Mouse (Mus musculus) midbrain, embryonic 12.5 days (tissue): ENCODE data around the gene Jph4. TPM values are rescaled to one million over a fixed set of nuclear protein-coding genes. Genes with fewer than 3 reads are reported as not detected.

Experiments
- ATAC-seq: fragments of 200-750 bp; cut with Nextera tagmentation; 2 replicates; pipeline ENCODE4 v1.8.0; 2017; ENCODE audit warnings: low read depth, moderate TSS enrichment, moderate library complexity; ENCODE audit not compliant: low FRiP score
- H3K27ac ChIP-seq: fragments of 300-500 bp; sonication (generic); replicated peaks from 2 replicates; pipeline ENCODE4 v1.5.1; 2016; ENCODE audit warnings: mild to moderate bottlenecking
- H3K27me3 ChIP-seq: fragments of 300-500 bp; sonication (generic); 2 replicates; pipeline ENCODE4 v1.6.1; 2016; ENCODE audit warnings: mild to moderate bottlenecking
- H3K36me3 ChIP-seq: fragments of 300-500 bp; sonication (generic); 2 replicates; pipeline ENCODE4 v1.6.1; 2016
- H3K4me1 ChIP-seq: fragments of 300-500 bp; sonication (generic); 2 replicates; pipeline ENCODE4 v1.6.1; 2016
- H3K4me2 ChIP-seq: fragments of 300-500 bp; sonication (generic); replicated peaks from 2 replicates; pipeline ENCODE4 v1.6.1; 2016; ENCODE audit warnings: mild to moderate bottlenecking, moderate library complexity
- H3K4me3 ChIP-seq: fragments of 300-500 bp; sonication (generic); 2 replicates; pipeline ENCODE4 v1.5.1; 2016; ENCODE audit warnings: mild to moderate bottlenecking
- H3K9ac ChIP-seq: fragments of 300-500 bp; sonication (generic); replicated peaks from 2 replicates; pipeline ENCODE4 v1.6.1; 2016; ENCODE audit warnings: mild to moderate bottlenecking, moderate library complexity
- H3K9me3 ChIP-seq: fragments of 300-500 bp; sonication (generic); 2 replicates; pipeline ENCODE4 v1.6.1; 2016; ENCODE audit warnings: mild to moderate bottlenecking
- WGBS: fragments of 180-500 bp; shearing (Covaris S2); methylation state at CpG from one replicate; pipeline ENCODE4 v1.1.7; 2016; 5-methylcytosine and 5-hydroxymethylcytosine counted together
- polyA plus RNA-seq: library from polyadenylated mRNA; unstranded; fragments of >200 nt; fragmentation: Nextera tagmentation; extraction: Ambion mirVana; gene quantifications from 2 replicates; pipeline ENCODE4 v1.2.1, GENCODE M21; 2016

The Jph4 gene
- polyA plus RNA-seq, 1 experiment from 2014 or later, result 7.2 TPM

- no peaks in the 10 kb centered on the region for H3K36me3 ChIP-seq
- 19% methylated on average over 5 of the region's 5 CpGs for WGBS
- H3K9me3 ChIP-seq, result no peaks in the 10 kb centered on the region
- H3K4me1 ChIP-seq, result peaks cover 7% of the 10 kb centered on the region
- H3K27ac ChIP-seq, result no peak overlapping the region
- H3K4me2 ChIP-seq, result no peak overlapping the region
- no peak for ATAC-seq
- H3K9ac ChIP-seq, result no peak overlapping the region
- no peak overlapping the region for H3K4me3 ChIP-seq
- no peaks in the 10 kb centered on the region for H3K27me3 ChIP-seq
Measured at GRCm38 (mm10) chr14:55148363-55148915, 31.7 kb upstream of the Jph4 start.

GRCm38 (mm10) chr14:55146829-55147401 is 30.2 kb upstream of the Jph4 start:
- 92% methylated on average over 12 of the region's 12 CpGs for WGBS

GRCm38 (mm10) chr14:55146324-55146723 is 29.6 kb upstream of the Jph4 start:
- 82% methylated on average over 1 of the region's 1 CpGs for WGBS
- Histone ChIP-seq H3K9me3 (no peaks in the 10 kb centered on the region), H3K9ac (no peak overlapping the region), H3K27ac (no peak overlapping the region), H3K4me3 (no peak overlapping the region), H3K4me1 (peaks cover 7% of the 10 kb centered on the region; the same call in 1 of the 2 replicates), H3K36me3 (no peaks in the 10 kb centered on the region), H3K4me2 (no peak overlapping the region), H3K27me3 (0 out of 2 replicates have a peak, but pooled peaks cover 3% of the 10 kb centered on the region)
- no peak for ATAC-seq

More at GRCm38 (mm10) chr14:55146829-55147401, 30.2 kb upstream of the Jph4 start:
- no peak overlapping the region for H3K27ac ChIP-seq
- H3K9ac ChIP-seq, result no peak overlapping the region
- ATAC-seq, result no peak
- no peak overlapping the region for H3K4me3 ChIP-seq
- H3K27me3 ChIP-seq, result 0 out of 2 replicates have a peak, but pooled peaks cover 3% of the 10 kb centered on the region
- peaks cover 7% of the 10 kb centered on the region; the same call in 1 of the 2 replicates for H3K4me1 ChIP-seq
- H3K36me3 ChIP-seq, result no peaks in the 10 kb centered on the region
- H3K9me3 ChIP-seq, result no peaks in the 10 kb centered on the region
- H3K4me2 ChIP-seq, result no peak overlapping the region

GRCm38 (mm10) chr14:55139313-55139712 is 22.6 kb upstream of the Jph4 start:
- Histone ChIP-seq H3K4me1 (no peaks in the 10 kb centered on the region), H3K4me2 (no peak overlapping the region), H3K9ac (no peak overlapping the region), H3K4me3 (no peak overlapping the region), H3K27ac (no peak overlapping the region), H3K9me3 (no peaks in the 10 kb centered on the region), H3K27me3 (0 out of 2 replicates have a peak, but pooled peaks cover 3% of the 10 kb centered on the region), H3K36me3 (no peaks in the 10 kb centered on the region)
- WGBS, result 51% methylated on average over 7 of the region's 7 CpGs
- no peak for ATAC-seq

- Histone ChIP-seq H3K36me3 (no peaks in the 10 kb centered on the region), H3K9me3 (no peaks in the 10 kb centered on the region), H3K9ac (no peak overlapping the region), H3K27ac (no peak overlapping the region), H3K4me3 (no peak overlapping the region), H3K4me2 (no peak overlapping the region), H3K4me1 (no peaks in the 10 kb centered on the region), H3K27me3 (no peaks in the 10 kb centered on the region)
- WGBS, result 70% methylated on average over 8 of the region's 8 CpGs
- ATAC-seq, result no peak
Measured at GRCm38 (mm10) chr14:55135676-55136075, 18.9 kb upstream of the Jph4 start.

- H3K4me2 ChIP-seq, result no peak overlapping the region
- no peaks in the 10 kb centered on the region for H3K9me3 ChIP-seq
- H3K4me3 ChIP-seq, result no peak overlapping the region
- WGBS, result 75% methylated on average over 7 of the region's 7 CpGs
- no peaks in the 10 kb centered on the region for H3K36me3 ChIP-seq
- no peak overlapping the region for H3K9ac ChIP-seq
- H3K27ac ChIP-seq, result no peak overlapping the region
- peaks cover 9% of the 10 kb centered on the region; the same call in 1 of the 2 replicates for H3K4me1 ChIP-seq
- ATAC-seq, result no peak
- H3K27me3 ChIP-seq, result no peaks in the 10 kb centered on the region
Measured at GRCm38 (mm10) chr14:55126521-55126920, 9.8 kb upstream of the Jph4 start.

GRCm38 (mm10) chr14:55125711-55126110 is 9.0 kb upstream of the Jph4 start:
- Histone ChIP-seq H3K27ac (no peak overlapping the region), H3K4me2 (no peak overlapping the region), H3K9ac (no peak overlapping the region), H3K4me1 (peaks cover 9% of the 10 kb centered on the region; the same call in 1 of the 2 replicates), H3K4me3 (no peak overlapping the region), H3K27me3 (no peaks in the 10 kb centered on the region), H3K36me3 (no peaks in the 10 kb centered on the region), H3K9me3 (no peaks in the 10 kb centered on the region)
- no peak for ATAC-seq
- 84% methylated on average over 5 of the region's 5 CpGs for WGBS

- H3K27ac ChIP-seq, result peak overlapping the region; percentile 63
- ATAC-seq, result peak; percentile 62
- H3K4me3 ChIP-seq, result no peak overlapping the region
- peaks cover 9% of the 10 kb centered on the region; the same call in 1 of the 2 replicates for H3K4me1 ChIP-seq
- no peaks in the 10 kb centered on the region for H3K9me3 ChIP-seq
- H3K27me3 ChIP-seq, result peaks cover 2% of the 10 kb centered on the region
- H3K4me2 ChIP-seq, result peak overlapping the region; percentile 26
- H3K36me3 ChIP-seq, result no peaks in the 10 kb centered on the region
- H3K9ac ChIP-seq, result no peak overlapping the region; the same call in none of the 2 replicates
- WGBS, result 47% methylated on average over 8 of the region's 8 CpGs
Measured at GRCm38 (mm10) chr14:55122359-55122758, 5.6 kb upstream of the Jph4 start.

- H3K9ac ChIP-seq, result no peak overlapping the region; the same call in 1 of the 2 replicates
- H3K4me2 ChIP-seq, result peak overlapping the region; percentile 26
- ATAC-seq, result peak; percentile 89
- no peak overlapping the region for H3K4me3 ChIP-seq
- 11% methylated on average over 5 of the region's 5 CpGs for WGBS
- H3K27ac ChIP-seq, result peak overlapping the region; percentile 63
- H3K9me3 ChIP-seq, result no peaks in the 10 kb centered on the region
- H3K4me1 ChIP-seq, result peaks cover 9% of the 10 kb centered on the region; the same call in 1 of the 2 replicates
- H3K27me3 ChIP-seq, result peaks cover 7% of the 10 kb centered on the region
- H3K36me3 ChIP-seq, result no peaks in the 10 kb centered on the region
Measured at GRCm38 (mm10) chr14:55121947-55122346, 5.2 kb upstream of the Jph4 start.

GRCm38 (mm10) chr14:55119421-55120134 is 2.8 kb upstream of the Jph4 start:
- WGBS, result 69% methylated on average over 4 of the region's 4 CpGs
- peaks cover 28% of the 10 kb centered on the region for H3K27me3 ChIP-seq
- H3K27ac ChIP-seq, result no peak overlapping the region
- no peaks in the 10 kb centered on the region for H3K36me3 ChIP-seq
- no peak overlapping the region for H3K4me3 ChIP-seq
- H3K9me3 ChIP-seq, result no peaks in the 10 kb centered on the region
- peaks cover 32% of the 10 kb centered on the region for H3K4me1 ChIP-seq
- no peak for ATAC-seq
- H3K9ac ChIP-seq, result no peak overlapping the region
- no peak overlapping the region for H3K4me2 ChIP-seq

- Histone ChIP-seq H3K27me3 (peaks cover 35% of the 10 kb centered on the region), H3K9me3 (no peaks in the 10 kb centered on the region), H3K27ac (no peak overlapping the region), H3K4me1 (peaks cover 39% of the 10 kb centered on the region), H3K4me3 (no peak overlapping the region), H3K36me3 (no peaks in the 10 kb centered on the region), H3K9ac (no peak overlapping the region), H3K4me2 (no peak overlapping the region)
- WGBS, result 86% methylated on average over 4 of the region's 4 CpGs
- ATAC-seq, result no peak
Measured at GRCm38 (mm10) chr14:55118852-55119251, 2.1 kb upstream of the Jph4 start.

GRCm38 (mm10) chr14:55115846-55116245 is 889 bp downstream of the Jph4 start:
- H3K27me3 ChIP-seq, result peaks cover 61% of the 10 kb centered on the region

More at GRCm38 (mm10) chr14:55115846-55116245, 889 bp downstream of the Jph4 start:
- Histone ChIP-seq H3K4me2 (peak overlapping the region; percentile 99), H3K4me3 (peak overlapping the region; percentile 74), H3K9me3 (no peaks in the 10 kb centered on the region), H3K4me1 (peaks cover 40% of the 10 kb centered on the region), H3K9ac (peak overlapping the region; percentile 67), H3K36me3 (no peaks in the 10 kb centered on the region), H3K27ac (peak overlapping the region; percentile 71)
- 0 out of 2 replicates have a peak, but pooled peaks have one; percentile 7 for ATAC-seq
- WGBS, result 0% methylated on average over 8 of the region's 8 CpGs
